Mouse (Mus musculus): ENCODE results near the gene Rheb. TPM values are rescaled to one million over a fixed set of nuclear protein-coding genes. Genes with fewer than 3 reads are reported as not detected.
A peak's percentile ranks its signal among the peaks of the same experiment; 100 is the strongest.

Rheb gene
- total RNA-seq (2014; rRNA removed) (117 and 133 TPM in 2 replicates), polyA plus RNA-seq (2015; fragmentation: Nextera tagmentation; extraction: Ambion mirVana) (335 and 342 TPM in 2 replicates)

- peaks cover 29% of the 10 kb centered on the region for H3K4me1 ChIP-seq (ENCODE audit: insufficient read depth)
- DNase-seq (peak; percentile 100), ATAC-seq (peak; percentile 94)
- H3K27me3 ChIP-seq (ENCODE audit: insufficient read depth, low read length): no peaks in the 10 kb centered on the region
- peak within 1 kb of the TSS; percentile 90 for H3K4me3 ChIP-seq (ENCODE audit: low read depth, low read length)
- TF ChIP-seq CTCF (IDR thresholded peaks at IDR 0.05; ENCODE audit: low read depth): no peak
- peak within 1 kb of the TSS; percentile 95 for H3K9ac ChIP-seq
- H3K36me3 ChIP-seq (ENCODE audit: insufficient read depth): no peaks in the 10 kb centered on the region
- WGBS: 1% methylated on average over 80 of the region's 92 CpGs
- H3K27ac ChIP-seq (ENCODE audit: low read depth, low read length): peak within 1 kb of the TSS; percentile 99
- no peaks in the 10 kb centered on the region for H3K9me3 ChIP-seq (ENCODE audit: low read length)
- H3K4me2 ChIP-seq (ENCODE audit: low read depth): peak within 1 kb of the TSS; percentile 80
These were observed at the start of gene Rheb for GRCm38 (mm10) chr5:24842274-24843102. TSS of gene Rheb (minus strand) at chr5:24842624.

GRCm38 (mm10) chr5:24889860-24890259, 47.4 kb upstream of the Rheb start:
- Histone ChIP-seq H3K4me3 (ENCODE audit: low read depth, low read length) (no peak overlapping the region), H3K9ac (no peak overlapping the region), H3K4me2 (ENCODE audit: low read depth) (no peak overlapping the region), H3K4me1 (ENCODE audit: insufficient read depth) (no peaks in the 10 kb centered on the region), H3K36me3 (ENCODE audit: insufficient read depth) (peaks cover 31% of the 10 kb centered on the region), H3K27ac (ENCODE audit: low read depth, low read length) (no peak overlapping the region), H3K27me3 (ENCODE audit: insufficient read depth, low read length) (no peaks in the 10 kb centered on the region), H3K9me3 (ENCODE audit: low read length) (no peaks in the 10 kb centered on the region)
- WGBS: 69% methylated on average over 9 of the region's 9 CpGs
- no peak for TF ChIP-seq CTCF (IDR thresholded peaks at IDR 0.05; ENCODE audit: low read depth)
- no peak for ATAC-seq
- no peak for DNase-seq

- H3K9ac ChIP-seq: no peak overlapping the region
- WGBS: 84% methylated on average over 11 of the region's 11 CpGs
- no peaks in the 10 kb centered on the region for H3K27me3 ChIP-seq (ENCODE audit: insufficient read depth, low read length)
- no peak overlapping the region for H3K27ac ChIP-seq (ENCODE audit: low read depth, low read length)
- no peak for ATAC-seq
- H3K4me3 ChIP-seq (ENCODE audit: low read depth, low read length): no peak overlapping the region
- H3K4me1 ChIP-seq (ENCODE audit: insufficient read depth): no peaks in the 10 kb centered on the region
- H3K36me3 ChIP-seq (ENCODE audit: insufficient read depth): peaks cover 34% of the 10 kb centered on the region
- no peak overlapping the region for H3K4me2 ChIP-seq (ENCODE audit: low read depth)
- DNase-seq: no peak
- no peaks in the 10 kb centered on the region for H3K9me3 ChIP-seq (ENCODE audit: low read length)
- TF ChIP-seq CTCF (IDR thresholded peaks at IDR 0.05; ENCODE audit: low read depth): no peak
These were observed 46.6 kb upstream of the Rheb start for GRCm38 (mm10) chr5:24888874-24889591.

- 90% methylated on average over 8 of the region's 8 CpGs for WGBS
- no peak for TF ChIP-seq CTCF (IDR thresholded peaks at IDR 0.05; ENCODE audit: low read depth)
- no peaks in the 10 kb centered on the region for H3K4me1 ChIP-seq (ENCODE audit: insufficient read depth)
- ATAC-seq (no peak), DNase-seq (no peak)
- no peaks in the 10 kb centered on the region for H3K9me3 ChIP-seq (ENCODE audit: low read length)
- peaks cover 39% of the 10 kb centered on the region for H3K36me3 ChIP-seq (ENCODE audit: insufficient read depth)
- H3K27me3 ChIP-seq (ENCODE audit: insufficient read depth, low read length): no peaks in the 10 kb centered on the region
- H3K9ac ChIP-seq: no peak overlapping the region
- H3K4me3 ChIP-seq (ENCODE audit: low read depth, low read length): no peak overlapping the region
- H3K4me2 ChIP-seq (ENCODE audit: low read depth): no peak overlapping the region
- H3K27ac ChIP-seq (ENCODE audit: low read depth, low read length): no peak overlapping the region
These were observed 44.8 kb upstream of the Rheb start for GRCm38 (mm10) chr5:24887271-24887670.

GRCm38 (mm10) chr5:24878713-24879112, 36.3 kb upstream of the Rheb start:
- no peak overlapping the region for H3K9ac ChIP-seq
- H3K36me3 ChIP-seq (ENCODE audit: insufficient read depth): peaks cover 46% of the 10 kb centered on the region
- no peak overlapping the region for H3K4me3 ChIP-seq (ENCODE audit: low read depth, low read length)
- H3K27ac ChIP-seq (ENCODE audit: low read depth, low read length): no peak overlapping the region
- H3K9me3 ChIP-seq (ENCODE audit: low read length): no peaks in the 10 kb centered on the region
- H3K27me3 ChIP-seq (ENCODE audit: insufficient read depth, low read length): no peaks in the 10 kb centered on the region
- ATAC-seq (no peak), DNase-seq (no peak)
- TF ChIP-seq CTCF (IDR thresholded peaks at IDR 0.05; ENCODE audit: low read depth): no peak
- no peaks in the 10 kb centered on the region for H3K4me1 ChIP-seq (ENCODE audit: insufficient read depth)
- WGBS: 77% methylated on average over 4 of the region's 4 CpGs
- no peak overlapping the region for H3K4me2 ChIP-seq (ENCODE audit: low read depth)

GRCm38 (mm10) chr5:24877836-24878624, 35.6 kb upstream of the Rheb start:
- WGBS: 92% methylated on average over 11 of the region's 11 CpGs
- Histone ChIP-seq H3K4me1 (ENCODE audit: insufficient read depth) (no peaks in the 10 kb centered on the region), H3K27ac (ENCODE audit: low read depth, low read length) (no peak overlapping the region), H3K27me3 (ENCODE audit: insufficient read depth, low read length) (no peaks in the 10 kb centered on the region), H3K36me3 (ENCODE audit: insufficient read depth) (peaks cover 47% of the 10 kb centered on the region), H3K4me3 (ENCODE audit: low read depth, low read length) (no peak overlapping the region), H3K9ac (no peak overlapping the region), H3K4me2 (ENCODE audit: low read depth) (no peak overlapping the region), H3K9me3 (ENCODE audit: low read length) (no peaks in the 10 kb centered on the region)
- no peak for TF ChIP-seq CTCF (IDR thresholded peaks at IDR 0.05; ENCODE audit: low read depth)
- ATAC-seq (no peak), DNase-seq (no peak)

Data from forebrain, postnatal 0 days (tissue).